Mouse (Mus musculus): ENCODE data around the gene Ppp4r1. TPM values are rescaled to one million over a fixed set of nuclear protein-coding genes. Genes with fewer than 3 reads are reported as not detected.

The Ppp4r1 gene
- polyA plus RNA-seq, 1 experiment from 2014 or later = 47.8 TPM

DNA sequence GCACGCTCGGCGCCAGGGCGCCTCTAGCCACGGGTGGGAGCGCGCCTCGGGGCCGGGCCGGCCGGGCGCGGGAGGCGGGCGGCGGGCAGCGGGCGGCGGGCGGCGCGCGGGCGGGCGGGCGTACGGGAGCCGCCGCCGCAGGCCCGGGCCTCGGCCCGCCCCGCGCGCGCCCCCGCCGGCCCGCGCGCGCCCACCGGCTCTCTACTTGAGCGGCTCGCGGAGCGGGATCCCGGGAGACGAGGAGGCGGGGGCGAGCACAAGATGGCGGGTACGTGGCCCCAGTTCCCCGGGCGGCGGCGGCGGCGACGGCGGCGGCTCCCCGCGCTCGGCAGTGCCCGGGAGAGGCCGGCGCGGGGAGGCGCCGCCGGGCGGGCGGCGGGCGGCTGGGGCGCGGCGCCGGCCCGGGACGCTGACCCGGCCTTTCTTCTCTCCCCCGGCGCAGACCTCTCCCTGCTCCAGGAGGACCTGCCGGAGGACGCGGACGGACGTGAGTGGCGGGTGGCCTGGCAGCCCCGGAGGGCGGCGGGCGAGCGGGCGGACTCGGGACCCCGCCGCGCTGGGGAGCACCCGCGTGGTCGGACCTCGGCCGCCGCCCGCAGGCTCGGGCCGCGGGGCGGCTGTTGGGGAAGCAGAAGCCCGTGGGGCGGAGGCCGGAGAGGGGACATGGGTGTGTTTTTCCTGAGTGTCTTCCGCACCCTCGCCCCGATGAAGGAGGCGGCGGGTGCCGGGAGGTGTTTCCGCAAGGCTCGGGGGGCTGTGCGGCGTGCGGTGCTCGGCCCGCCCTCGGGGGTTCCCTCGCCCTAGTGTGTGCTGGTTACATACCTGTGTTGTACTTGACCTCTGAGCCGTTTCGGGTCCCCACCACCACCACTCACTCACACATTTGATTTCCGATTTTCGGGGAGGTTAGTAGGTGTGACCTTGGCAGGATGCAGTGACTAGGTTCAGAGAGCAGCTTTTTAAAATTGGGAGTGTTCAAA is 1.1 kb downstream of the Ppp4r1 start:
- H3K4me3 ChIP-seq (replicated peaks; ENCODE audit: low read length) = peak overlapping the region; percentile 96
- peak overlapping the region; percentile 100 for H3K27ac ChIP-seq (ENCODE audit: low read length)
- peaks cover 16% of the 10 kb centered on the region for H3K4me1 ChIP-seq (replicated peaks; ENCODE audit: control insufficient read depth, insufficient read depth, low read length)
- 0% methylated on average over 55 of the region's 135 CpGs for WGBS
- no peaks in the 10 kb centered on the region for H3K27me3 ChIP-seq (replicated peaks; ENCODE audit: control insufficient read depth, insufficient read depth, low read length)
- H3K4me2 ChIP-seq (ENCODE audit: low read length) = peak overlapping the region; percentile 79
- H3K9me3 ChIP-seq (ENCODE audit: control insufficient read depth, low read length) = no peaks in the 10 kb centered on the region
- peak overlapping the region; percentile 99 for H3K9ac ChIP-seq (replicated peaks; ENCODE audit: low read depth, low read length)
- peak; percentile 58 for ATAC-seq
- H3K36me3 ChIP-seq (ENCODE audit: control insufficient read depth, insufficient read depth) = no peaks in the 10 kb centered on the region

DNA sequence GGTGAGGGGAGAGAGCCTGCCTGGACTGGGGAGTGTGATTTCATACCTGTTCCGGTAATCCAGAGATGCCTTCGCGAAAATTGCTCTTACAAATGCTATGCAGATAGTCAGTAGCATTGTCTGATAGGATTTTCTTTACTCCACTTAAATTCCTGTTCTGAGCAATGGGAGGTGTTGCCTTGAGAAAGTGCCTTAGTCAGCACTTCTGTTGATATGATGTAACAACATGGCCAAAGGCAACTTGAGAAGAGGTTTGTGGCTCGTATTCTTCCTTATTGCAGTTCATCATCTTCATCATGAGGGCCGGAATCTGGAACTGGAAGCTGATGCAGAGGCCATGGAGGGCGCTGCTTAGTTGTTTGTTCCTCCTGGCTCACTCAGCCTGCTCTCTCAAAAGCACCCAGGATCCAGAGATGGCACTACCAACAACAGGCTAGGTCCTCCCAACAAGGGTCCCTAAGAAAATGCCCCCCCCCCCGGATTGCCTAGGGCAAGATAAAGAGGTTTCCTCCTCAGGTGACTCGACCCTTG is 2.3 kb downstream of the Ppp4r1 start:
- no peak for ATAC-seq
- H3K9ac ChIP-seq (replicated peaks; ENCODE audit: low read depth, low read length) = peak overlapping the region; percentile 22; the same call in 1 of the 2 replicates
- whole genome bisulfite sequencing = 70% methylated on average over 8 of the region's 8 CpGs
- H3K4me1 ChIP-seq (replicated peaks; ENCODE audit: control insufficient read depth, insufficient read depth, low read length) = peaks cover 16% of the 10 kb centered on the region
- H3K4me2 ChIP-seq (ENCODE audit: low read length) = peak overlapping the region; percentile 79
- H3K36me3 ChIP-seq (ENCODE audit: control insufficient read depth, insufficient read depth) = no peaks in the 10 kb centered on the region
- peak overlapping the region; percentile 30 for H3K4me3 ChIP-seq (replicated peaks; ENCODE audit: low read length)
- no peaks in the 10 kb centered on the region for H3K27me3 ChIP-seq (replicated peaks; ENCODE audit: control insufficient read depth, insufficient read depth, low read length)
- no peaks in the 10 kb centered on the region for H3K9me3 ChIP-seq (ENCODE audit: control insufficient read depth, low read length)
- H3K27ac ChIP-seq (ENCODE audit: low read length) = no peak overlapping the region

DNA sequence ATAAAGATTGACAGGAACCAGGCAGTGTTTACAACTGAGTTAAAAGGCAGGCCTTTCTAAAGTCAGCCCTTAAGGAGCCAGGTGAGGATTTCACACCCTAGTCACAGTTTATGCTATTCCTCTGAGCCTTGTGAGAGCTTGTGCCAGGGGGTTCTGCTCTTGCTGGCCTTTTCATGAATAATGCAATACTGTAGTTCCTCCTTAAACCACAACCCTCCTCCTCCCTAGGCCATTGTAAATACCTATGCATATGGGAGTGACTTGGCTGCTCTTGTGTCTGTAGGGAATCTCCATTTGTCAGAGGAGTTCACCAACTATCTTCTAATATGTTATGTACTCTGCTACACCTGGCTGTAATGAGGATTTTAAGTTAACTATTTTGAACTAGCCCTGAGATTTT is 3.3 kb downstream of the Ppp4r1 start:
- Histone ChIP-seq H3K27ac (ENCODE audit: low read length) (no peak overlapping the region), H3K27me3 (replicated peaks; ENCODE audit: control insufficient read depth, insufficient read depth, low read length) (no peaks in the 10 kb centered on the region), H3K9me3 (ENCODE audit: control insufficient read depth, low read length) (no peaks in the 10 kb centered on the region), H3K4me2 (ENCODE audit: low read length) (no peak overlapping the region), H3K4me1 (replicated peaks; ENCODE audit: control insufficient read depth, insufficient read depth, low read length) (peaks cover 16% of the 10 kb centered on the region), H3K4me3 (replicated peaks; ENCODE audit: low read length) (no peak overlapping the region), H3K36me3 (ENCODE audit: control insufficient read depth, insufficient read depth) (no peaks in the 10 kb centered on the region), H3K9ac (replicated peaks; ENCODE audit: low read depth, low read length) (no peak overlapping the region)
- ATAC-seq = no peak

DNA sequence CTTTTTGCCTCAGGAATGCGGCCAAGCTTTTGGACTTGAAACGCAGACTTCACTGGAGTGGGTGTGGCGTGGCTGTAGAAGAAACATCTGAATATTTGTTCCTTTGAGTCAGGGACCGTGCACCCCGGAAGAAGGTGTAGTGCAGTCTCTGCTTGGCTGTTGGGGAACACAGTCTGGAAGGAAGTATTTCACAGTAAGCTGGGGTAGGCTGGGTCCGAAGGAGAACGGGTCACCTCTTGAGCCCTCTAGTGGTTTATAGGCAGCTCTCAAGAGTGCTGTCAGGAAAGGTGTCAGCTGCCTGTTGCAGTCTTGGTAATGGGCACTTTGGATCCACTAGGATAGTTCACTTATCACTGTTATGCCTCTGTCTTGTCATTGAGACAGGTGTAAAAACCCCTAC is 3.9 kb downstream of the Ppp4r1 start:
- Histone ChIP-seq H3K36me3 (ENCODE audit: control insufficient read depth, insufficient read depth) (no peaks in the 10 kb centered on the region), H3K27ac (ENCODE audit: low read length) (no peak overlapping the region), H3K4me2 (ENCODE audit: low read length) (no peak overlapping the region), H3K27me3 (replicated peaks; ENCODE audit: control insufficient read depth, insufficient read depth, low read length) (no peaks in the 10 kb centered on the region), H3K4me1 (replicated peaks; ENCODE audit: control insufficient read depth, insufficient read depth, low read length) (peaks cover 16% of the 10 kb centered on the region), H3K4me3 (replicated peaks; ENCODE audit: low read length) (no peak overlapping the region), H3K9ac (replicated peaks; ENCODE audit: low read depth, low read length) (no peak overlapping the region), H3K9me3 (ENCODE audit: control insufficient read depth, low read length) (no peaks in the 10 kb centered on the region)
- WGBS = 91% methylated on average over 7 of the region's 7 CpGs
- no peak for ATAC-seq

DNA sequence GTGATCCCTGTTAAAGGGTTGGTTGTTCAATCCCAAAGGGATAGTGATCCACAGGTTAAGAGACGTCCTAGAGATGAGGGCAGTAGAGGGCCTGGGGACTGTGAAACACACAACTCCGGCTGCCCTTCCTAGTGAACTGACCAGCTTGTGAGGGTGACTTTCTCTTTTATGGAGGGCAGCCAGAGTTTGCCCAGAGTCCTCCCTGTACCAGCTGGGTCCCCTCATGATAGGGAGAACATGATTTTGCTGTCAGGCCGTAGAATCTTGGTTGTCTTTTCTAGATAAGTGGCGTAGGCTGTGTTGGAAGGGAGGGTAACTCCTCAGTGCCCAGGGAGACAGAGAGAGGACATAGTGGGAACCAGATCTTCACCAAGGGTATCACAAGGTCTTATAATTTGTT is 4.9 kb downstream of the Ppp4r1 start:
- 95% methylated on average over 4 of the region's 4 CpGs for WGBS
- Histone ChIP-seq H3K27me3 (replicated peaks; ENCODE audit: control insufficient read depth, insufficient read depth, low read length) (no peaks in the 10 kb centered on the region), H3K4me3 (replicated peaks; ENCODE audit: low read length) (no peak overlapping the region), H3K9me3 (ENCODE audit: control insufficient read depth, low read length) (no peaks in the 10 kb centered on the region), H3K4me1 (replicated peaks; ENCODE audit: control insufficient read depth, insufficient read depth, low read length) (peaks cover 10% of the 10 kb centered on the region), H3K4me2 (ENCODE audit: low read length) (no peak overlapping the region), H3K36me3 (ENCODE audit: control insufficient read depth, insufficient read depth) (no peaks in the 10 kb centered on the region), H3K9ac (replicated peaks; ENCODE audit: low read depth, low read length) (no peak overlapping the region), H3K27ac (ENCODE audit: low read length) (no peak overlapping the region)
- no peak for ATAC-seq

DNA sequence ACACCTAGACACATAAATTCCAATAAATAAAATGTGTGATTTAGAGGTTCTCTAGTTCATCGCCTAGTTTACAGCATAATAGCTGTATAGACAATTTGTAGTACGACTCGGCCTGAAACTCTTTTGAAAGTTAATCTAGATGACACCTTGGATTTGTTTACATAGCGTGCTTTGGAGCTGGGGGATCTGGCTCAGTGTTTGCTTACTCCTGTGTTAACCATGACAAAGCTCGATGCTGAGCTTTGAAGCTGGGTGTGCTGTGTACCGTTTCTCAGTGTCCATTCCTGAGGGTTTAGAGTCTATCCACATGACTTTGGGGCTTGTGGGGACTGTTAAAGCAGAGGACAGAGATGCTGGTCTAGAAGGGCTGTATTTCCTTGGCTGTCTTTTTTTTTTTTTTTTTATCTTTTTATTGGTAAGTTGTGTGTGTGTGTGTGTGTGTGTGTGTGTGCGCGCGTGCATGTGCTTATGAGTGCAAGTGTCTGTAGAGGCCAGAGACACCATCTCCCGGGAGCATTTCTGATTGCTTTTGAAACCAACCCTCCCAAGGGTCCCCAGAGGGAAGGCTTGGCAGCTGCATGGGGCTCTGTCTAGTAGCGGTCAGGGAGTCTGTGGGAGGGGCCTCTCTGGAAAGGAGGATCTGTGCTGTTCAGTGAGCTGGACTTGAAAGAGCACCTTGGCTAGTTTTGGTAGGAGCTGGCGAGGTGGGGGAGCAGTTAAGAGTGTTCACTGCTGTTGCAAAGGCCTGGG is 6.3 kb downstream of the Ppp4r1 start:
- no peak for ATAC-seq
- WGBS = 90% methylated on average over 12 of the region's 12 CpGs
- Histone ChIP-seq H3K4me3 (replicated peaks; ENCODE audit: low read length) (no peak overlapping the region), H3K4me1 (replicated peaks; ENCODE audit: control insufficient read depth, insufficient read depth, low read length) (peaks cover 10% of the 10 kb centered on the region), H3K9ac (replicated peaks; ENCODE audit: low read depth, low read length) (no peak overlapping the region), H3K4me2 (ENCODE audit: low read length) (no peak overlapping the region), H3K36me3 (ENCODE audit: control insufficient read depth, insufficient read depth) (no peaks in the 10 kb centered on the region), H3K27me3 (replicated peaks; ENCODE audit: control insufficient read depth, insufficient read depth, low read length) (no peaks in the 10 kb centered on the region), H3K27ac (ENCODE audit: low read length) (no peak overlapping the region), H3K9me3 (ENCODE audit: control insufficient read depth, low read length) (no peaks in the 10 kb centered on the region)

DNA sequence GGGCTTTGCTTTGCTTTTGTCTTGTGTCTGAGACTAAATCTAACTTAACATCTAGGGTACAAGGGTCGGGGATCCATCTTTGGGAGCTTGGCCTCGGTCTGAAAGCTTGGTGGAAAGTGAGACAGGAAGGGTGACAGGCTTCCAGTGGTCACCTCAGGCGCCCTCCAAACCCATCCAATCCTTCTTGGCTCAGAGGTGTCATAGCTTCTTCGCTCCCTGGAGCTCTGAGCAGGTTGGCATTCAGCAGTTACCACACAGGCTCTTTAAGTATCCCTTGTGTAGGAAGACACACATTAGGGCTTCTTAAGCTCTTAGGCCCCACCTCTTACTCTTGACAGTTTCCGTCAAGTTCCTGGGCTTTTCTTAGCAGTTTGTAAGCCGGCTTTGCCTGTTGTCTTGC is 7.2 kb downstream of the Ppp4r1 start:
- no peaks in the 10 kb centered on the region for H3K9me3 ChIP-seq (ENCODE audit: control insufficient read depth, low read length)
- WGBS = 93% methylated on average over 6 of the region's 6 CpGs
- H3K27ac ChIP-seq (ENCODE audit: low read length) = no peak overlapping the region
- H3K4me3 ChIP-seq (replicated peaks; ENCODE audit: low read length) = no peak overlapping the region
- H3K4me1 ChIP-seq (replicated peaks; ENCODE audit: control insufficient read depth, insufficient read depth, low read length) = peaks cover 7% of the 10 kb centered on the region
- H3K9ac ChIP-seq (replicated peaks; ENCODE audit: low read depth, low read length) = no peak overlapping the region
- no peak overlapping the region for H3K4me2 ChIP-seq (ENCODE audit: low read length)
- H3K36me3 ChIP-seq (ENCODE audit: control insufficient read depth, insufficient read depth) = no peaks in the 10 kb centered on the region
- no peaks in the 10 kb centered on the region for H3K27me3 ChIP-seq (replicated peaks; ENCODE audit: control insufficient read depth, insufficient read depth, low read length)
- no peak for ATAC-seq

DNA sequence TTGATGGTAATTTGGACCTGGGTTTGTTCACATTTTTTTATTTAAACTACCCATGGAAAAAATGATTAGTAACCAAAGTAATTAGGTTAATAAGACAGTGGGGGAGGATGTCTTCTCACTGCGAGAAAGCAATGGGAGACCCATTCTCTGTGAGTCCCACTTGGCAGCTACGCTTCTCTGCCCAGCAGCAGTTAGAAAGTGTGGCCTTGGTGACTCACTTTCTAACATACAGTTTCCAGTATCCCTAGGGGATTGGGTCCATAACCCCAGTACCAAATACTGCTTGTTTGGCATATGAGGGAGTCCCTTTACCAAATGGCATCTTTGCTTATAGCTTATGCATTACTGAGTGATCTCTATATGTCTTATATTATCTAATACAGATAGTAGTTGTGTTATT is 8.8 kb downstream of the Ppp4r1 start:
- Histone ChIP-seq H3K27ac (ENCODE audit: low read length) (no peak overlapping the region), H3K9me3 (ENCODE audit: control insufficient read depth, low read length) (no peaks in the 10 kb centered on the region), H3K36me3 (ENCODE audit: control insufficient read depth, insufficient read depth) (no peaks in the 10 kb centered on the region), H3K4me1 (replicated peaks; ENCODE audit: control insufficient read depth, insufficient read depth, low read length) (no peaks in the 10 kb centered on the region), H3K27me3 (replicated peaks; ENCODE audit: control insufficient read depth, insufficient read depth, low read length) (no peaks in the 10 kb centered on the region), H3K4me2 (ENCODE audit: low read length) (no peak overlapping the region), H3K9ac (replicated peaks; ENCODE audit: low read depth, low read length) (no peak overlapping the region), H3K4me3 (replicated peaks; ENCODE audit: low read length) (no peak overlapping the region)
- no peak for ATAC-seq
- WGBS = 76% methylated on average over 2 of the region's 2 CpGs

DNA sequence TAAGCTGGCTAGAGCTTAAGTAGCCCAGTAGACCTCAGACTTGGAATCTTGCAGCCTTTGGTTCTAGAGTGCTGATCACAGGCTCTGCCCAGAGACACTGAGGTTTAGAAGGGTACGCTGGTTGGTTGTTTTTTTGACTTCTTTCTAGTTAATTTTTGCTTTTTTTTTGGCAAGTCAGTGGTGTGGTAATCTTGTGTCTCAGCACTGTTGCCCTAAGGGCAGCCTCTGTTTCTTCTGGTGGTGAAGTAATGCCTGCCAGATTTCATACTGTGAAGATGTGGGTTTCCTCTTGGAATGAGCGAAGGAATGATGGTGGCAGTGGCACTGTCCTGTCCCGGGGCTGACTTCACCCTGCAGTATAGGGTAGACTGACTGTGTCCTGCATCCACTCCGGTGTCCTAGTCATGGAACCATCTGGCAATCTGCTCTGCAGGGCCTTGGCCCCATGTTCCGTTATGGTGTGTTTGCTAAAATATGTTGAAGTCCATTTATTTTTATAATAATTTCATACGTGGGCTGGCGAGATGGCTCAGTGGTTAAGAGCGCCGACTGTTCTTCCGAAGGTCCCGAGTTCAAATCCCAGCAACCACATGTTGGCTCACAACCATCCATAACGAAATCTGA is 11.0 kb downstream of the Ppp4r1 start:
- H3K9me3 ChIP-seq (ENCODE audit: control insufficient read depth, low read length) = no peaks in the 10 kb centered on the region
- H3K27me3 ChIP-seq (replicated peaks; ENCODE audit: control insufficient read depth, insufficient read depth, low read length) = no peaks in the 10 kb centered on the region
- H3K27ac ChIP-seq (ENCODE audit: low read length) = no peak overlapping the region
- no peak overlapping the region for H3K4me2 ChIP-seq (ENCODE audit: low read length)
- H3K4me3 ChIP-seq (replicated peaks; ENCODE audit: low read length) = no peak overlapping the region
- 97% methylated on average over 12 of the region's 12 CpGs for WGBS
- H3K9ac ChIP-seq (replicated peaks; ENCODE audit: low read depth, low read length) = no peak overlapping the region
- H3K4me1 ChIP-seq (replicated peaks; ENCODE audit: control insufficient read depth, insufficient read depth, low read length) = no peaks in the 10 kb centered on the region
- ATAC-seq = no peak
- no peaks in the 10 kb centered on the region for H3K36me3 ChIP-seq (ENCODE audit: control insufficient read depth, insufficient read depth)
